Mouse (Mus musculus) lung, postnatal 0 days (tissue): ENCODE measurements around the gene Lkaaear1.

ENCODE experiments used
- CTCF ChIP-seq: IDR thresholded peaks from 2 replicates; pipeline ENCODE4 v1.5.1; 2016; ENCODE audit warnings: antibody characterized with exemption, mild to moderate bottlenecking
- EP300 ChIP-seq: IDR thresholded peaks from 2 replicates; pipeline ENCODE4 v1.6.1; 2016; ENCODE audit warnings: antibody characterized with exemption, mild to moderate bottlenecking, control low read depth

DNA sequence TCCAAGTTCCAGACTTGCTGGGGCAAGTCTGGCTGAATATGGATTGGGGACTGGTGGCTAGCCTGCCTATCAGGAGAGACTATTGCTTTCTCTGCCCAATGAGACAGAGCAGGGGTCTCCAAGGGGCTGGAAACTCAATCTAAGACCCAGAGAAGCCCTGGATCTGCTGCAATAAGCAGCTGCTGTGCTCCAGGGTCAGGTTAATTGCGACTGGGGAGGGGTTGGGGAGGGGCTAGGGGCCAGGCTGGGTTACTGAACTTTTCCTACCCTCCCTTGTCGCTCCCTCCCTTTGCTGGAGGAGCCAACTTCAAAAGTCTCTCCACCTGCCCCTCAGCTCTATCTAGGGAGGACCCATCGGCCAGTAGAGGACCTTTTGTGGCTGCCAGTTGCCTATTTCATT is 41.5 kb downstream of the Lkaaear1 start, which contains the start of gene Gm29797:
- TF ChIP-seq EP300: no peak
- no peak for TF ChIP-seq CTCF
